Mouse (Mus musculus) layer of hippocampus, postnatal 14 days (tissue): Measurements from ENCODE around the gene Slc5a6. TPM values are rescaled to one million over a fixed set of nuclear protein-coding genes. Genes with fewer than 3 reads are reported as not detected.

Experiments used
- DNase-seq, 2 experiments: peaks; one replicate each; pipeline ENCODE4 v3.0.0; 2021 to 2022; ENCODE audit warnings: low spot score in 2 of 2, mixed read lengths in 1 of 2
- long read RNA-seq, 2 experiments: library from polyadenylated mRNA; stranded (forward); transcript quantifications; one replicate each; pipeline ENCODE4 v2.0.0; 2021
- total RNA-seq, 2 experiments: library from RNA; stranded (reverse); gene quantifications; 2 replicates each; pipeline ENCODE4 v1.2.3; 2021

Slc5a6 gene
- 10 to 100 TPM; 12.4 to 13.3 TPM for total RNA-seq
- long read RNA-seq, experiment 1, transcript Slc5a6-202 (18 exons, 3,436 nt): major isoform, 6 of 19 reads
- long read RNA-seq, experiment 1, partial matches to known transcripts: 3 of 19 reads
- long read RNA-seq, experiment 1, other reads (novel, unspliced or antisense): 7 of 19 reads
- long read RNA-seq, experiment 2, transcript Slc5a6-202 (18 exons, 3,436 nt): major isoform, 11 of 22 reads
- long read RNA-seq, experiment 2, partial matches to known transcripts: 1 of 22 reads
- long read RNA-seq, experiment 2, other reads (novel, unspliced or antisense): 9 of 22 reads

GRCm38 (mm10) chr5:31048763-31049641 lies at the start of gene Slc5a6:
Gene Slc5a6 (minus strand): TSS chr5:31048924.
- peak; percentile 12 to 39 for DNase-seq

GRCm38 (mm10) chr5:31095711-31096480 lies 47.2 kb upstream of the Slc5a6 start:
- DNase-seq: no peak

- DNase-seq: peak; percentile 50 to 62
Measured at GRCm38 (mm10) chr5:31094799-31095691, 46.3 kb upstream of the Slc5a6 start.

- no peak for DNase-seq
Measured at GRCm38 (mm10) chr5:31094100-31094798, 45.5 kb upstream of the Slc5a6 start.

- peak; percentile 49 to 79 for DNase-seq
Measured at GRCm38 (mm10) chr5:31093151-31094041, 44.7 kb upstream of the Slc5a6 start.

GRCm38 (mm10) chr5:31092231-31092975 lies 43.7 kb upstream of the Slc5a6 start:
- DNase-seq: peak in 1 of 2 experiments; percentile 41

GRCm38 (mm10) chr5:31087131-31087530 lies 38.4 kb upstream of the Slc5a6 start:
- no peak for DNase-seq

GRCm38 (mm10) chr5:31086606-31087005 lies 37.9 kb upstream of the Slc5a6 start:
- DNase-seq: no peak

- no peak for DNase-seq
Measured at GRCm38 (mm10) chr5:31083949-31084348, 35.2 kb upstream of the Slc5a6 start.

GRCm38 (mm10) chr5:31082935-31083625 lies 34.4 kb upstream of the Slc5a6 start:
- DNase-seq: no peak

- DNase-seq: peak; percentile 54 to 63
Measured at GRCm38 (mm10) chr5:31082355-31082754, 33.6 kb upstream of the Slc5a6 start.

- DNase-seq: peak in 1 of 2 experiments; percentile 52
Measured at GRCm38 (mm10) chr5:31081386-31081785, 32.7 kb upstream of the Slc5a6 start.

- DNase-seq: no peak
Measured at GRCm38 (mm10) chr5:31080795-31081164, 32.1 kb upstream of the Slc5a6 start.

GRCm38 (mm10) chr5:31080059-31080794 lies 31.5 kb upstream of the Slc5a6 start:
- peak in 1 of 2 experiments; percentile 50 for DNase-seq

GRCm38 (mm10) chr5:31076346-31076745 lies 27.6 kb upstream of the Slc5a6 start:
- no peak for DNase-seq

GRCm38 (mm10) chr5:31073176-31073575 lies 24.5 kb upstream of the Slc5a6 start:
- no peak for DNase-seq

- DNase-seq: no peak
Measured at GRCm38 (mm10) chr5:31071821-31072220, 23.1 kb upstream of the Slc5a6 start.
